22 mouse cellular contexts compared by ENCODE assay signal in the genomic region with DNA sequence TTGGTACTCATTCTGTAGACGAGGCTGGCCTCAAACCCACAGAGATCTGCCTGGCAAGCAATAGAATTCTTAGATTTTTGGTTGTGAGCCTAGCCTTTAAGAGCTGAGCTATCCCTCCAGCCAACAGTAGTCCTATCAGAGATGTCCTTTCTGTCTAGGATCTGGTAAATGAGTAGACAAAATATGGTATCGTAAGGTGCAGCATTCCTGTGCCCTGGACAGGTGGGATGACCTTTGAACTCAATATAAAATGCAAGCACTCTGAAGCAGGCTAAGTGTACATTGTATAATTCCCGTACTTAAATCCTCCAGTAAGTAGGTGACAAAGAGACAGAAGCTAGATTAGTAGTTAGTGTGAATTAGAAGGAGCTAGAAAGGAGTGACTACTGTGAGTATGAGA. TPM values are rescaled to one million over a fixed set of nuclear protein-coding genes. Genes with fewer than 3 reads are reported as not detected.
DNase-seq lines count a peak whose midpoint lies in the region; ATAC-seq lines count a peak whose summit lies in the region.
"Had no signal": no experiment of that assay in that cellular context is flagged by ENCODE, and none has a peak within 500 bp of the region (broad histone marks: within the 10 kb centered on the region; RNA-seq: fewer than 3 reads in every experiment).

No protein-coding gene starts in this region.

- no peaks in the 10 kb centered on the region for H3K27me3 ChIP-seq in intestine, embryonic 14.5 days (replicated peaks; ENCODE audit: control insufficient read depth, insufficient read depth, low read length)
- H3K27me3 ChIP-seq in intestine, embryonic 16.5 days (replicated peaks; ENCODE audit: control insufficient read depth, insufficient read depth, low read length) = no peaks in the 10 kb centered on the region
- no peaks in the 10 kb centered on the region for H3K27me3 ChIP-seq in hindbrain, embryonic 13.5 days
- H3K27me3 ChIP-seq: embryonic facial prominence, embryonic 12.5 days; forebrain, embryonic 13.5 days; forebrain, embryonic 15.5 days; Patski had no signal

- WGBS in intestine, embryonic 14.5 days = 81% methylated on average over 3 of the region's 3 CpGs
- 69% methylated on average over 3 of the region's 3 CpGs for WGBS in intestine, embryonic 16.5 days
- WGBS in large intestine, adult 2 months = 39% methylated on average over 3 of the region's 3 CpGs
- 92% methylated on average over 3 of the region's 3 CpGs for WGBS in hindbrain, embryonic 13.5 days

- H3K9ac ChIP-seq in intestine, embryonic 14.5 days (ENCODE audit: low read length) = no peak overlapping the region
- H3K9ac ChIP-seq in intestine, embryonic 16.5 days (ENCODE audit: low read depth, low read length) = no peak overlapping the region
- no peak overlapping the region for H3K9ac ChIP-seq in hindbrain, embryonic 13.5 days
- H3K9ac ChIP-seq: embryonic facial prominence, embryonic 12.5 days; forebrain, embryonic 13.5 days; forebrain, embryonic 15.5 days had no signal

- no peak overlapping the region for H3K27ac ChIP-seq in intestine, embryonic 14.5 days (ENCODE audit: low read depth)
- H3K27ac ChIP-seq in intestine, embryonic 16.5 days (ENCODE audit: low read length) = 0 out of 2 replicates have a peak overlapping the region, but pooled peaks have one; percentile 20
- H3K27ac ChIP-seq in hindbrain, embryonic 13.5 days = no peak overlapping the region
- H3K27ac ChIP-seq: embryonic facial prominence, embryonic 10.5 days; embryonic facial prominence, embryonic 12.5 days; forebrain, embryonic 13.5 days; forebrain, embryonic 15.5 days had no signal

- no peak overlapping the region for H3K4me3 ChIP-seq in intestine, embryonic 14.5 days (ENCODE audit: low read depth, low read length)
- no peak overlapping the region for H3K4me3 ChIP-seq in intestine, embryonic 16.5 days (ENCODE audit: low read length)
- no peak overlapping the region for H3K4me3 ChIP-seq in hindbrain, embryonic 13.5 days
- H3K4me3 ChIP-seq: embryonic facial prominence, embryonic 10.5 days; embryonic facial prominence, embryonic 12.5 days; forebrain, embryonic 13.5 days; forebrain, embryonic 15.5 days had no signal

- no peak overlapping the region for H3K4me2 ChIP-seq in intestine, embryonic 14.5 days (ENCODE audit: low read length)
- no peak overlapping the region for H3K4me2 ChIP-seq in intestine, embryonic 16.5 days (ENCODE audit: low read depth, low read length)
- no peak overlapping the region for H3K4me2 ChIP-seq in hindbrain, embryonic 13.5 days
- H3K4me2 ChIP-seq: embryonic facial prominence, embryonic 12.5 days; forebrain, embryonic 13.5 days; forebrain, embryonic 15.5 days had no signal

- DNase-seq in A20 (ENCODE audit: low read depth, low spot score) = peak; percentile 1
- DNase-seq in intestine, embryonic 14.5 days (ENCODE audit: low spot score) = no peak
- peak; percentile 37 for DNase-seq in large intestine, adult 2 months (ENCODE audit: low read depth, low spot score)
- DNase-seq in gastrocnemius, postnatal 25 days = no peak
- no peak for DNase-seq in thymus, postnatal 36 days
- no peak for DNase-seq in urinary bladder, postnatal 25 days (ENCODE audit: low spot score)
- DNase-seq: adrenal gland, adult 8-10 months; adrenal gland, postnatal 14 days; adrenal gland, postnatal 36 days; cerebellum, adult 11-12 months; cerebellum, adult 2 months; cerebellum, adult 9-10 months; cerebellum, postnatal 10 days; cerebellum, postnatal 25 days had no signal

- no peaks in the 10 kb centered on the region for H3K9me3 ChIP-seq in intestine, embryonic 14.5 days (ENCODE audit: control insufficient read depth, low read length)
- H3K9me3 ChIP-seq in intestine, embryonic 16.5 days (ENCODE audit: control insufficient read depth, low read length) = no peaks in the 10 kb centered on the region
- no peaks in the 10 kb centered on the region for H3K9me3 ChIP-seq in hindbrain, embryonic 13.5 days
- H3K9me3 ChIP-seq: embryonic facial prominence, embryonic 10.5 days; embryonic facial prominence, embryonic 12.5 days; forebrain, embryonic 13.5 days; forebrain, embryonic 15.5 days had no signal

- H3K36me3 ChIP-seq in intestine, embryonic 14.5 days (ENCODE audit: control insufficient read depth, insufficient read depth, low read length) = peaks cover 93% of the 10 kb centered on the region
- H3K36me3 ChIP-seq in intestine, embryonic 16.5 days (ENCODE audit: control insufficient read depth, insufficient read depth, low read length) = peaks cover 9% of the 10 kb centered on the region
- peaks cover 86% of the 10 kb centered on the region for H3K36me3 ChIP-seq in hindbrain, embryonic 13.5 days

- 0 out of 2 replicates have a peak, but pooled peaks have one; percentile 40 for ATAC-seq in intestine, embryonic 14.5 days (replicated peaks; ENCODE audit: low FRiP score, low TSS enrichment, low read depth)
- ATAC-seq in intestine, embryonic 16.5 days = peak; percentile 94
- ATAC-seq in hindbrain, embryonic 13.5 days (ENCODE audit: low FRiP score) = no peak
- ATAC-seq: activated CD4-positive, CD25-positive, alpha-beta regulatory T cell, adult 4 months; forebrain, embryonic 13.5 days; forebrain, embryonic 15.5 days; Patski had no signal

- no peaks in the 10 kb centered on the region for H3K4me1 ChIP-seq in intestine, embryonic 14.5 days (replicated peaks; ENCODE audit: control insufficient read depth, insufficient read depth, low read length)
- H3K4me1 ChIP-seq in intestine, embryonic 16.5 days (ENCODE audit: control insufficient read depth, insufficient read depth, low read length) = no peaks in the 10 kb centered on the region
- no peaks in the 10 kb centered on the region for H3K4me1 ChIP-seq in hindbrain, embryonic 13.5 days (replicated peaks)
- H3K4me1 ChIP-seq: embryonic facial prominence, embryonic 10.5 days; embryonic facial prominence, embryonic 12.5 days; forebrain, embryonic 13.5 days; forebrain, embryonic 15.5 days had no signal

RNA-seq across cellular contexts. Expression of gene Gon4l, which starts 27.1 kb away (rescaled TPM):
- 14.7 and 14.8 TPM in 2 replicates for polyA plus RNA-seq in intestine, embryonic 14.5 days (2014; fragmentation: Nextera tagmentation; extraction: Ambion mirVana)
- polyA plus RNA-seq in intestine, embryonic 16.5 days (2015; fragmentation: Nextera tagmentation; extraction: Ambion mirVana) = 6.6 and 7.0 TPM in 2 replicates
- 9.4 and 12.2 TPM in 2 replicates for polyA plus RNA-seq in large intestine, adult 2 months (2012; rRNA removed)
- total RNA-seq in gastrocnemius, postnatal 25 days (2021) = 10 to 100 TPM; 11.7 to 12.4 TPM
- polyA plus RNA-seq in hindbrain, embryonic 13.5 days (2015; fragmentation: Nextera tagmentation; extraction: Ambion mirVana) = 13.0 and 13.9 TPM in 2 replicates

RNA-seq across cellular contexts. Expression of gene Msto1, which starts 51.7 kb away (rescaled TPM):
- 52.9 and 56.0 TPM in 2 replicates for polyA plus RNA-seq in intestine, embryonic 14.5 days (2014; fragmentation: Nextera tagmentation; extraction: Ambion mirVana)
- 43.4 and 45.6 TPM in 2 replicates for polyA plus RNA-seq in intestine, embryonic 16.5 days (2015; fragmentation: Nextera tagmentation; extraction: Ambion mirVana)
- 18.4 and 18.8 TPM in 2 replicates for polyA plus RNA-seq in large intestine, adult 2 months (2012; rRNA removed)
- total RNA-seq in gastrocnemius, postnatal 25 days (2021) = 1 to 10 TPM; 6.6 to 9.8 TPM
- polyA plus RNA-seq in hindbrain, embryonic 13.5 days (2015; fragmentation: Nextera tagmentation; extraction: Ambion mirVana) = 43.1 and 48.4 TPM in 2 replicates

Comparison
In these comparisons a context has a peak if more than half of its experiments do, and no peak if none do; other contexts are left out.
1. DNase-seq: peak in A20 (single experiment) and large intestine, adult 2 months (single experiment); none in intestine, embryonic 14.5 days (single experiment), gastrocnemius, postnatal 25 days (single experiment), thymus, postnatal 36 days (0 of 2) and urinary bladder, postnatal 25 days (single experiment).